Mouse (Mus musculus) forebrain, embryonic 16.5 days (tissue): ENCODE measurements around the gene Maml2. TPM values are rescaled to one million over a fixed set of nuclear protein-coding genes. Genes with fewer than 3 reads are reported as not detected.

Source experiments
- ATAC-seq: fragments of 200-750 bp; cut with Nextera tagmentation; 2 replicates; pipeline ENCODE4 v1.8.0; 2017; ENCODE audit warnings: mild to moderate bottlenecking, moderate library complexity
- H3K27ac ChIP-seq: fragments of 300-500 bp; sonication (generic); 2 replicates; pipeline ENCODE4 v1.5.1; 2014; ENCODE audit warnings: low read length, control low read depth
- H3K27me3 ChIP-seq: fragments of 300-500 bp; sonication (generic); replicated peaks from 2 replicates; pipeline ENCODE4 v1.6.1; 2014; ENCODE audit warnings: low read length; ENCODE audit not compliant: control insufficient read depth, insufficient read depth
- H3K36me3 ChIP-seq: fragments of 300-500 bp; sonication (generic); 2 replicates; pipeline ENCODE4 v1.6.1; 2014; ENCODE audit not compliant: control insufficient read depth, insufficient read depth
- H3K4me1 ChIP-seq: fragments of 300-500 bp; sonication (generic); replicated peaks from 2 replicates; pipeline ENCODE4 v1.6.1; 2014; ENCODE audit warnings: low read length; ENCODE audit not compliant: control insufficient read depth, insufficient read depth
- H3K4me2 ChIP-seq: fragments of 300-500 bp; sonication (generic); 2 replicates; pipeline ENCODE4 v1.6.1; 2014; ENCODE audit warnings: mild to moderate bottlenecking, low read length, control low read depth
- H3K4me3 ChIP-seq: fragments of 300-500 bp; sonication (generic); replicated peaks from 2 replicates; pipeline ENCODE4 v1.5.1; 2014; ENCODE audit warnings: mild to moderate bottlenecking, low read length, control low read depth
- H3K9ac ChIP-seq: fragments of 300-500 bp; sonication (generic); replicated peaks from 2 replicates; pipeline ENCODE4 v1.6.1; 2014; ENCODE audit warnings: low read depth, low read length, control low read depth
- H3K9me3 ChIP-seq: fragments of 300-500 bp; sonication (generic); 2 replicates; pipeline ENCODE4 v1.6.1; 2016; ENCODE audit warnings: low read length; ENCODE audit not compliant: control insufficient read depth
- WGBS: fragments of 180-500 bp; shearing (Covaris S2); extraction: QIAGEN DNeasy Blood & Tissue Kit; methylation state at CpG from one replicate; pipeline ENCODE4 v1.1.7; 2014; 5-methylcytosine and 5-hydroxymethylcytosine counted together
- polyA plus RNA-seq: library from polyadenylated mRNA; unstranded; fragments of >200 nt; fragmentation: Nextera tagmentation; extraction: Ambion mirVana; gene quantifications from 2 replicates; pipeline ENCODE4 v1.2.1, GENCODE M21; 2015

Gene Maml2
- polyA plus RNA-seq, 1 experiment from 2014 or later, result 9.0 TPM

GRCm38 (mm10) chr9:13690321-13690720 is 392.6 kb downstream of the Maml2 start:
- no peaks in the 10 kb centered on the region for H3K9me3 ChIP-seq
- H3K4me1 ChIP-seq, result peaks cover 9% of the 10 kb centered on the region
- no peaks in the 10 kb centered on the region for H3K27me3 ChIP-seq
- no peaks in the 10 kb centered on the region for H3K36me3 ChIP-seq
- H3K4me3 ChIP-seq, result no peak overlapping the region
- 10% methylated on average over 8 of the region's 8 CpGs for WGBS
- 0 out of 2 replicates have a peak overlapping the region, but pooled peaks have one; percentile 17 for H3K27ac ChIP-seq
- peak; percentile 24; the same call in 1 of the 2 replicates for ATAC-seq
- H3K4me2 ChIP-seq, result no peak overlapping the region
- H3K9ac ChIP-seq, result no peak overlapping the region

- H3K27me3 ChIP-seq, result no peaks in the 10 kb centered on the region
- no peak overlapping the region for H3K9ac ChIP-seq
- no peak overlapping the region for H3K27ac ChIP-seq
- no peaks in the 10 kb centered on the region for H3K36me3 ChIP-seq
- peaks cover 10% of the 10 kb centered on the region for H3K4me1 ChIP-seq
- WGBS, result 66% methylated on average over 3 of the region's 3 CpGs
- peak; percentile 74 for ATAC-seq
- no peaks in the 10 kb centered on the region for H3K9me3 ChIP-seq
- no peak overlapping the region for H3K4me2 ChIP-seq
- no peak overlapping the region for H3K4me3 ChIP-seq
Measured at GRCm38 (mm10) chr9:13693693-13694284, 396.0 kb downstream of the Maml2 start.

- H3K27ac ChIP-seq, result no peak overlapping the region
- peak; percentile 76 for ATAC-seq
- WGBS, result 44% methylated on average over 5 of the region's 5 CpGs
Measured at GRCm38 (mm10) chr9:13694293-13694692, 396.5 kb downstream of the Maml2 start.

GRCm38 (mm10) chr9:13697041-13697811 is 399.5 kb downstream of the Maml2 start:
- no peak for ATAC-seq
- Histone ChIP-seq H3K27ac (no peak overlapping the region), H3K27me3 (no peaks in the 10 kb centered on the region), H3K4me2 (no peak overlapping the region), H3K9me3 (no peaks in the 10 kb centered on the region), H3K4me3 (no peak overlapping the region), H3K36me3 (no peaks in the 10 kb centered on the region), H3K9ac (no peak overlapping the region), H3K4me1 (peaks cover 14% of the 10 kb centered on the region)
- WGBS, result 77% methylated on average over 4 of the region's 4 CpGs

More at GRCm38 (mm10) chr9:13694293-13694692, 396.5 kb downstream of the Maml2 start:
- H3K4me2 ChIP-seq, result no peak overlapping the region
- H3K9me3 ChIP-seq, result no peaks in the 10 kb centered on the region
- peaks cover 15% of the 10 kb centered on the region for H3K4me1 ChIP-seq
- no peaks in the 10 kb centered on the region for H3K27me3 ChIP-seq
- no peaks in the 10 kb centered on the region for H3K36me3 ChIP-seq
- no peak overlapping the region for H3K4me3 ChIP-seq
- no peak overlapping the region for H3K9ac ChIP-seq

GRCm38 (mm10) chr9:13697869-13698268 is 400.1 kb downstream of the Maml2 start:
- Histone ChIP-seq H3K9me3 (no peaks in the 10 kb centered on the region), H3K36me3 (no peaks in the 10 kb centered on the region), H3K4me1 (peaks cover 14% of the 10 kb centered on the region), H3K27ac (no peak overlapping the region), H3K4me3 (no peak overlapping the region), H3K27me3 (no peaks in the 10 kb centered on the region), H3K4me2 (no peak overlapping the region), H3K9ac (no peak overlapping the region)
- WGBS, result 52% methylated on average over 4 of the region's 4 CpGs
- ATAC-seq, result no peak

GRCm38 (mm10) chr9:13699061-13699780 is 401.5 kb downstream of the Maml2 start:
- H3K4me2 ChIP-seq, result 0 out of 2 replicates have a peak overlapping the region, but pooled peaks have one; percentile 7
- WGBS, result 7% methylated on average over 14 of the region's 14 CpGs
- H3K9me3 ChIP-seq, result no peaks in the 10 kb centered on the region
- no peak overlapping the region for H3K9ac ChIP-seq
- H3K4me1 ChIP-seq, result peaks cover 14% of the 10 kb centered on the region
- no peaks in the 10 kb centered on the region for H3K36me3 ChIP-seq
- H3K27me3 ChIP-seq, result no peaks in the 10 kb centered on the region
- no peak overlapping the region for H3K27ac ChIP-seq
- ATAC-seq, result peak; percentile 83
- no peak overlapping the region for H3K4me3 ChIP-seq

- Histone ChIP-seq H3K4me3 (no peak overlapping the region), H3K27ac (no peak overlapping the region), H3K9me3 (no peaks in the 10 kb centered on the region), H3K27me3 (no peaks in the 10 kb centered on the region), H3K36me3 (no peaks in the 10 kb centered on the region), H3K9ac (no peak overlapping the region), H3K4me2 (no peak overlapping the region), H3K4me1 (peaks cover 10% of the 10 kb centered on the region)
- WGBS, result 28% methylated on average over 5 of the region's 5 CpGs
- no peak; the same call in 1 of the 2 replicates for ATAC-seq
Measured at GRCm38 (mm10) chr9:13699781-13700116, 402.0 kb downstream of the Maml2 start.

GRCm38 (mm10) chr9:13701773-13702172 is 404.0 kb downstream of the Maml2 start:
- H3K4me1 ChIP-seq, result peaks cover 10% of the 10 kb centered on the region
- H3K4me3 ChIP-seq, result no peak overlapping the region
- no peak for ATAC-seq
- no peaks in the 10 kb centered on the region for H3K27me3 ChIP-seq
- 97% methylated on average over 12 of the region's 12 CpGs for WGBS
- no peak overlapping the region for H3K27ac ChIP-seq
- no peaks in the 10 kb centered on the region for H3K36me3 ChIP-seq
- no peak overlapping the region for H3K4me2 ChIP-seq
- H3K9ac ChIP-seq, result no peak overlapping the region
- H3K9me3 ChIP-seq, result no peaks in the 10 kb centered on the region

- Histone ChIP-seq H3K4me3 (no peak overlapping the region), H3K9ac (no peak overlapping the region), H3K36me3 (no peaks in the 10 kb centered on the region), H3K27ac (no peak overlapping the region), H3K9me3 (no peaks in the 10 kb centered on the region), H3K4me1 (peaks cover 10% of the 10 kb centered on the region), H3K27me3 (no peaks in the 10 kb centered on the region), H3K4me2 (no peak overlapping the region)
- ATAC-seq, result no peak
- 87% methylated on average over 2 of the region's 2 CpGs for WGBS
Measured at GRCm38 (mm10) chr9:13703100-13703499, 405.3 kb downstream of the Maml2 start.
